Mouse (Mus musculus) embryonic facial prominence, embryonic 14.5 days (tissue): ENCODE data around the gene Med19. TPM values are rescaled to one million over a fixed set of nuclear protein-coding genes. Genes with fewer than 3 reads are reported as not detected.

Experiments used
- ATAC-seq: fragments of 200-750 bp; cut with Nextera tagmentation; 2 replicates; pipeline ENCODE4 v1.8.0; 2017; ENCODE audit warnings: low read depth, moderate number of reproducible peaks, moderate TSS enrichment
- DNase-seq: peaks from one replicate; pipeline ENCODE4 v3.0.0-alpha.2; 2015; ENCODE audit warnings: low spot score
- H3K27ac ChIP-seq: fragments of 300-500 bp; sonication (generic); replicated peaks from 2 replicates; pipeline ENCODE4 v1.5.1; 2014; ENCODE audit warnings: low read depth, mild to moderate bottlenecking, low read length, moderate library complexity
- H3K27me3 ChIP-seq: fragments of 300-500 bp; sonication (generic); replicated peaks from 2 replicates; pipeline ENCODE4 v1.6.1; 2014; ENCODE audit warnings: low read length; ENCODE audit not compliant: control insufficient read depth, insufficient read depth
- H3K36me3 ChIP-seq: fragments of 300-500 bp; sonication (generic); 2 replicates; pipeline ENCODE4 v1.6.1; 2014; ENCODE audit warnings: low read length, mixed read lengths; ENCODE audit not compliant: control insufficient read depth, insufficient read depth
- H3K4me1 ChIP-seq: fragments of 300-500 bp; sonication (generic); 2 replicates; pipeline ENCODE4 v1.6.1; 2014; ENCODE audit warnings: antibody characterized with exemption, low read length; ENCODE audit not compliant: control insufficient read depth, insufficient read depth
- H3K4me2 ChIP-seq: fragments of 300-500 bp; sonication (generic); 2 replicates; pipeline ENCODE4 v1.6.1; 2014; ENCODE audit warnings: low read depth, mild to moderate bottlenecking, low read length, moderate library complexity, mixed read lengths
- H3K4me3 ChIP-seq: fragments of 300-500 bp; sonication (generic); 2 replicates; pipeline ENCODE4 v1.5.1; 2014; ENCODE audit warnings: low read depth, mild to moderate bottlenecking, low read length
- H3K9ac ChIP-seq: fragments of 300-500 bp; sonication (generic); 2 replicates; pipeline ENCODE4 v1.6.1; 2014; ENCODE audit warnings: low read depth, mild to moderate bottlenecking, low read length, moderate library complexity, mixed read lengths
- H3K9me3 ChIP-seq: fragments of 300-500 bp; sonication (generic); 2 replicates; pipeline ENCODE4 v1.6.1; 2016; ENCODE audit warnings: low read length; ENCODE audit not compliant: control insufficient read depth
- WGBS: fragments of 180-500 bp; shearing (Covaris S2); extraction: QIAGEN DNeasy Blood & Tissue Kit; methylation state at CpG from one replicate; pipeline ENCODE4 v1.1.7; 2014; 5-methylcytosine and 5-hydroxymethylcytosine counted together
- polyA plus RNA-seq: library from polyadenylated mRNA; unstranded; fragments of >200 nt; fragmentation: Nextera tagmentation; extraction: Ambion mirVana; gene quantifications from 2 replicates; pipeline ENCODE4 v1.2.1, GENCODE M21; 2014

The Med19 gene
- 28.4 and 28.8 TPM in 2 replicates for polyA plus RNA-seq

DNA sequence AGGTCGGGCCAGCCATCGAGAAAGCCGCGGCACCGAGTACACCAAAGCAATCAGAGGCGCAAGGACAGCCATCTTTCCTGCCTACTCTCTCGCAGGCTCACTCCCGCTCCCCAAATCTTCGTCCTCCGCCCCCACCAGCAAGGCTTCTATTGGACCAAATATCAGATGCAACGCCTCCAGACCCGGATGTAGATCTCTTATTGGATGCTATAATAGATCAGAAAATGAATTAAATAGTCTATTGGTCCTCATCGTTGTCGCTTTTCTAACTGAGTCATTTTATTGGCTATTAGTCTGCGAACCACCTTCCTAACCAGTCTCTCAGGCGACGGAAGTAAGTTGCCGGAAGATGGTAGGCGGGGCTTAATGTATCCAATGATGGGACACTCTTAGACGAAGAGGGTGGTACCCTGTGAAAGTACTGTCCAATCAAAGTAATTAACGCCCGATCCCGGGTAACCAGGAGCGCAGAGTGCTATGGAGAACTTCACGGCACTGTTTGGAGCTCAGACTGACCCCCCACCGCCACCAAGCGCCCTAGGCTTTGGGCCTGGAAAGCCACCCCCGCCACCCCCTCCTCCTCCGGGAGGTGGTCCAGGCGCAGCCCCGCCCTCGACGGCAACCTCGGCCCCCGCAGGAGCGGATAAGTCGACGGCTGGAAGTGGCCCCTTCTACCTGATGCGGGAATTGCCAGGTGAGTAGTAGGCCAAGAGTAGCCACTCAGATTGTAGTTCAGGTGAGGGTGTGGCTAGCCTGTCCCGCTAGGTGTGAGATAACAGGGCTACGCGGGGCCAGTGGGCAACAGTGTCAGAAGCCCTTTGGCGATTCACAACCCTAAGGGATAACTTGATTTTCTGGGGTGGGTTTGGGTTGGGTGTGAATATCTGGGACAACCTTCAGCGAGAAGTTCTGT lies at the start of gene Med19, which contains the start of gene Gm28635:
Gene Med19, plus strand, starts transcription at position 435 of the 913 bp plus-strand sequence.
Gene Gm28635, minus strand, starts transcription at position 74 of the 913 bp plus-strand sequence.
- Histone ChIP-seq H3K4me3 (peak within 1 kb of the TSS; percentile 80), H3K4me2 (peak within 1 kb of the TSS; percentile 77), H3K9ac (peak within 1 kb of the TSS; percentile 78), H3K36me3 (peaks cover 26% of the 10 kb centered on the region), H3K27me3 (no peaks in the 10 kb centered on the region), H3K27ac (peak within 1 kb of the TSS; percentile 31; the same call in 1 of the 2 replicates), H3K4me1 (peaks cover 8% of the 10 kb centered on the region), H3K9me3 (no peaks in the 10 kb centered on the region)
- peak; percentile 100 for DNase-seq
- WGBS, result under 1% methylated on average over 43 of the region's 44 CpGs
- ATAC-seq, result peak; percentile 100

DNA sequence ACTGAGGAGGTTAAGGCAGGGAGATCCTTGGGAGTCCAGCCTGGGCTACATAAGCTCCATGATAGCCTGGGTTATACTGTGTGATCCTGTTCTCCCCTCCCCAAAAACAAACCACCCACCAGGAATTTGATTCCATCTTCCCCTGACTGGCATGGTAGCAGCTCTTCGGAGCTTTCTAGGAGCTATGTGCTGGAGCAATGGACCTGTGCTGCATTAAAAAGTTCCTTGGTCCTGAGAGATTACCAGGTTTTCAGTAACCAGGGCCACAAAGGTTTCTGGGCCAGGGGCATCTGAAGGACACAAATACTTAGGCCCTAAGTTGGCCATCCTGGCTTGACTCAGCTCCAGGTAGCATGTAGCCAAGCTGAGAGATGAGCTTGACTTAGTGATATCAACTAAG lies 46.2 kb upstream of the Med19 start:
- DNase-seq, result no peak
- Histone ChIP-seq H3K36me3 (peaks cover 6% of the 10 kb centered on the region; the same call in 1 of the 2 replicates), H3K9me3 (no peaks in the 10 kb centered on the region), H3K4me2 (no peak overlapping the region), H3K27me3 (no peaks in the 10 kb centered on the region), H3K4me1 (peaks cover 36% of the 10 kb centered on the region), H3K9ac (no peak overlapping the region), H3K4me3 (no peak overlapping the region), H3K27ac (no peak overlapping the region)
- WGBS, result 83% methylated on average over 1 of the region's 1 CpGs
- no peak for ATAC-seq

DNA sequence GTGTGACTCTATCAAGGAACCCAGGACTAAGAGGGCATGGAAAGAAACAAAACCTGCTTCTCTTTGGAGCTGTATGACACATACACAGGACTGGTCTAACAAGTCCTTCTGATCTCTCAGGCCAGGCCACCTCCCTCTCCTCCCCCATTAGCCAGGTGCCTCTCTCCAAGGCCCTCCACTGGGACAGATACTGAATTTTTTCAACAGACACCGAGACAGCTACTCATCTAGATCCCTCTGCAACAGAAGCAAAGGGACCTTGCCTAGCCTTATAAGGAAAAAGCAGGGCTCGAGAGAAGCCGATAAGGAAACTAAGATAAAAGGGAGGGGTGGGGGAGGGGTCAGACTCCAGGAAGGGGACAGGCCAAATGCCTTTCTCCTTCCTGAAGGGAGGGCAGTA lies 45.2 kb upstream of the Med19 start:
- peaks cover 6% of the 10 kb centered on the region; the same call in 1 of the 2 replicates for H3K36me3 ChIP-seq
- H3K4me3 ChIP-seq, result no peak overlapping the region
- H3K4me1 ChIP-seq, result peaks cover 46% of the 10 kb centered on the region
- H3K9ac ChIP-seq, result no peak overlapping the region
- DNase-seq, result peak; percentile 30
- peak overlapping the region; percentile 1; the same call in 1 of the 2 replicates for H3K4me2 ChIP-seq
- 9% methylated on average over 3 of the region's 3 CpGs for WGBS
- H3K27ac ChIP-seq, result peak overlapping the region; percentile 29; the same call in 1 of the 2 replicates
- no peaks in the 10 kb centered on the region for H3K9me3 ChIP-seq
- ATAC-seq, result no peak
- no peaks in the 10 kb centered on the region for H3K27me3 ChIP-seq

DNA sequence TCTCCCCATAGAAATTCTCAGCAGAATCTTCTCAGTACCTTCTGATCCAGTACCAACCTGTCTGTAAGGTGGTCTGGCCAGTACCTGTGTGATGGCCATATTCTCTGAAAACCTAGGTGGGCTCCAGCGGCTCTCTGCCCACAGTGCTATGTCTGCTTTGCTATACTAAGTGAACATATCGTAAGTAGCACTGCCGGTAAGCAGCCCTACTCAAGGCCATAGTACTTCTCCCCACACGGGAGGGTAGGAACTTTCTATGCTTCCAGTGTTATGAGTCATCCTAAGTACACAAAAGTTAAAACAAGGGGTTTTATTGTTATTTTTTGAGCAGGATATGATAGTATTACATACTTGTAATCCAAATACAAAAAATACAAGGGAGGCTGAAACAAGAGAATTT lies 44.2 kb upstream of the Med19 start:
- Histone ChIP-seq H3K9me3 (no peaks in the 10 kb centered on the region), H3K9ac (no peak overlapping the region), H3K27me3 (no peaks in the 10 kb centered on the region), H3K4me2 (peak overlapping the region; percentile 43), H3K36me3 (peaks cover 4% of the 10 kb centered on the region; the same call in 1 of the 2 replicates), H3K4me1 (peaks cover 56% of the 10 kb centered on the region), H3K27ac (peak overlapping the region; percentile 94; the same call in 1 of the 2 replicates), H3K4me3 (no peak overlapping the region)
- no peak for ATAC-seq
- peak; percentile 9 for DNase-seq
- WGBS, result 57% methylated on average over 4 of the region's 4 CpGs

DNA sequence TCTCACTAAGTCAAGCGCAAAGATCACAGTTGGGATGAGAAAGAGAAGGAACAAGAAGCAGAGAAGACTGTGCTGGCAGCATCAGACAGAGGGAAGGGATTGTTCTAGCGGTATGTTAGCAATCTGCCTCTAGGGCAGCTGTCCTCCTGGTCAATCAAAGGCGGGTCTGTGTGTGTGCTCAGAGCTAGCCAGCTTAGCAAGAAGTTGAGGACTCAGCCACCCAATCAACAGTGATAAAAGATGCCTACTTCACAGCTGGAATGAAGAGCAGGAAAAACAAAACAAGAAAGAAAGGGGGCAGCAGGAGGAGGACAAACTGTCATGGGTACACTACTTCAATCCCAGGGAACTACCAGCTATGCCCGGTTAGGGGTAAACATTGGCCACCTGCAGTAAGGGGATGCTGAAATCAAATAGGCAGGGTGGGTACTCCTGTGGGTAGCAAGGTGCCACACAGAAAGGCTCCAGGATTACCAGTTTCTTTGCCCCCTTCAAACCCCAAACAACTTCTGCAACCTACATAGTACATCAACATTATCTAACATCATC lies 43.2 kb upstream of the Med19 start:
- Histone ChIP-seq H3K4me3 (no peak overlapping the region), H3K27ac (peak overlapping the region; percentile 94), H3K9ac (peak overlapping the region; percentile 36; the same call in 1 of the 2 replicates), H3K4me1 (peaks cover 61% of the 10 kb centered on the region), H3K4me2 (peak overlapping the region; percentile 43), H3K36me3 (no peaks in the 10 kb centered on the region), H3K9me3 (no peaks in the 10 kb centered on the region), H3K27me3 (no peaks in the 10 kb centered on the region)
- 20% methylated on average over 4 of the region's 4 CpGs for WGBS
- ATAC-seq (peak; percentile 35; the same call in 1 of the 2 replicates), DNase-seq (peak; percentile 74)

DNA sequence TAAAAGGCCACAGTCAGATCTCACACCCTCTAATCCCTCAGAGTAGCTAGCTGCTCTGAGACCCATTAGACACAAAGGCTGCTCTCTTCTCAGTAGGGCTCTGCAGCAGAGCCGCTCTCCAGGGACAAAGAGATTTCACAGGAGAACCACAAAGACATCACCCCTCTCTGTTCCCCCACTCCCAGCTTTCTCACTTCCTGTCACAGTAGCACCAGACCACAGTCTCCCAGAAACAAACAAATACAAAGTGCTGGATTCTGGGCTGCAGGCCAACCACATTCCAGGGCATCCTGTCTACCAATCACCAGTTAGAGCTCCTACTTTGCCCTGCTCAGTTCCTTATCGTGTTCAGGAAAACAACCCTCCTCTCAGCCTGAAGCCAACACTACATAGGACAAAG lies 42.6 kb upstream of the Med19 start:
- Histone ChIP-seq H3K4me1 (peaks cover 61% of the 10 kb centered on the region), H3K4me3 (peak overlapping the region; percentile 5; the same call in 1 of the 2 replicates)
- WGBS, result 0% methylated on average over 2 of the region's 2 CpGs

DNA sequence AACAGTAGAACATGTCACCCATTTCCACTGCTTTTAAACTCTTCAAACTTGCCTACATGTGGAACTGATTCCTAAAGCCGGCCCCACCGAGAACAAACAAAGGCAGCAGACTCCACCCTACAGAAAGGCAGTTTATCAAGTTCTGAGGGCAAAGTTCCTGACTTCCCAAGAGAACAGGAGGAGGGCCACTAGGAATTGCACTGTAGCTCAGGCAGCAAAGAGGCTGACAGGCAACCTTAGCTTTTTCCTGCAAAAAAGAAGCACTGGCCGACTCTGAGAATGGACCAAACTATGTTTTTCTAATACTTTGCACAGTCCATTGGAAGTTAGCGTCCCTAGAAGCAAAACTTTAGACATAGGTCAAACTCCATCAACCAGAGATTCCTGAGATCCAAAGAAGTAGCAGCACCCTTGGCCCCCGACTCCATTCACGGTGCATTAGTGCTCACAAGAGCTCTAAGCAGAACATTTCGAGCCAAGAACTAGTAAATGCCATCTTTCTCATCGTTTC lies 41.9 kb upstream of the Med19 start:
- Histone ChIP-seq H3K9me3 (no peaks in the 10 kb centered on the region), H3K27ac (peak overlapping the region; percentile 94), H3K4me1 (peaks cover 61% of the 10 kb centered on the region), H3K4me3 (0 out of 2 replicates have a peak overlapping the region, but pooled peaks have one; percentile 5), H3K36me3 (0 out of 2 replicates have a peak, but pooled peaks cover 8% of the 10 kb centered on the region), H3K4me2 (peak overlapping the region; percentile 43), H3K27me3 (no peaks in the 10 kb centered on the region), H3K9ac (0 out of 2 replicates have a peak overlapping the region, but pooled peaks have one; percentile 20)
- DNase-seq (peak; percentile 45), ATAC-seq (no peak)
- 14% methylated on average over 8 of the region's 8 CpGs for WGBS

More for the DNA sequence above, 42.6 kb upstream of the Med19 start:
- H3K27ac ChIP-seq, result peak overlapping the region; percentile 94
- 0 out of 2 replicates have a peak, but pooled peaks cover 2% of the 10 kb centered on the region for H3K36me3 ChIP-seq
- ATAC-seq, result peak; percentile 97
- H3K27me3 ChIP-seq, result no peaks in the 10 kb centered on the region
- H3K9ac ChIP-seq, result peak overlapping the region; percentile 36; the same call in 1 of the 2 replicates
- peak overlapping the region; percentile 43 for H3K4me2 ChIP-seq
- peak; percentile 97 for DNase-seq
- H3K9me3 ChIP-seq, result no peaks in the 10 kb centered on the region
